Mouse (Mus musculus) myocyte (in vitro differentiated cells): Measurements from ENCODE around the gene Synm. TPM values are rescaled to one million over a fixed set of nuclear protein-coding genes. Genes with fewer than 3 reads are reported as not detected.

Experiments
- H3K27me3 ChIP-seq: one replicate; pipeline ENCODE4 v1.6.1; 2011; ENCODE audit not compliant: control insufficient read depth, insufficient read depth, insufficient read length
- H3K36me3 ChIP-seq: one replicate; pipeline ENCODE4 v1.6.1; 2011; ENCODE audit not compliant: control insufficient read depth, insufficient read depth
- H3K4me2 ChIP-seq: one replicate; pipeline ENCODE4 v1.6.1; 2011; ENCODE audit warnings: low read depth, control low read depth
- H3K4me3 ChIP-seq: one replicate; pipeline ENCODE4 v1.5.1; 2011; ENCODE audit warnings: mild to moderate bottlenecking, control low read depth, moderate library complexity
- H3K79me2 ChIP-seq: one replicate; pipeline ENCODE4 v1.6.1; 2011; ENCODE audit not compliant: control insufficient read depth, insufficient read depth
- H3ac ChIP-seq: one replicate; pipeline ENCODE4 v1.6.1; 2011; ENCODE audit not compliant: control insufficient read depth, insufficient read length
- CEBPB ChIP-seq: IDR thresholded peaks from 2 replicates; pipeline ENCODE4 v1.6.1; 2011; ENCODE audit warnings: mild to moderate bottlenecking, moderate library complexity; ENCODE audit not compliant: poor library complexity, insufficient read depth, severe bottlenecking
- E2F4 ChIP-seq: IDR thresholded peaks from one replicate; pipeline ENCODE4 v1.6.1; 2011; ENCODE audit warnings: mild to moderate bottlenecking, control low read depth, moderate library complexity; ENCODE audit not compliant: insufficient read depth
- MAX ChIP-seq: IDR thresholded peaks from one replicate; pipeline ENCODE4 v1.6.1; 2011; ENCODE audit warnings: low read depth, mild to moderate bottlenecking, control low read depth
- MYOD1 ChIP-seq, 3 experiments: IDR thresholded peaks; one replicate each; pipeline ENCODE4 v1.6.1; 2011; ENCODE audit warnings: control low read depth in 2 of 3, low read depth in 2 of 3, mild to moderate bottlenecking in 2 of 3, moderate library complexity in 1 of 3; ENCODE audit not compliant: insufficient read length in 2 of 3, control insufficient read depth in 1 of 3
- MYOG ChIP-seq, 3 experiments: IDR thresholded peaks; one replicate each; pipeline ENCODE4 v1.6.1; 2011; ENCODE audit warnings: control low read depth in 2 of 3, low read depth in 2 of 3, mild to moderate bottlenecking in 2 of 3; ENCODE audit not compliant: insufficient read length in 2 of 3, control insufficient read depth in 1 of 3, insufficient read depth in 1 of 3
- POLR2A ChIP-seq: IDR thresholded peaks from one replicate; pipeline ENCODE4 v1.6.1; 2011; ENCODE audit warnings: low read depth, mild to moderate bottlenecking, control low read depth, moderate library complexity; ENCODE audit not compliant: insufficient read length
- POLR2AphosphoS2 ChIP-seq: IDR thresholded peaks from one replicate; pipeline ENCODE4 v1.6.1; 2011; ENCODE audit warnings: low read depth, control low read depth; ENCODE audit not compliant: insufficient read length
- REST ChIP-seq: IDR thresholded peaks from one replicate; pipeline ENCODE4 v1.6.1; 2011; ENCODE audit warnings: mild to moderate bottlenecking, control low read depth, moderate library complexity; ENCODE audit not compliant: insufficient read depth, insufficient read length
- SRF ChIP-seq: IDR thresholded peaks from one replicate; pipeline ENCODE4 v1.6.1; 2011; ENCODE audit warnings: low read depth; ENCODE audit not compliant: control insufficient read depth, insufficient read length
- TCF12 ChIP-seq: IDR thresholded peaks from one replicate; pipeline ENCODE4 v1.6.1; 2011; ENCODE audit warnings: mild to moderate bottlenecking, control low read depth; ENCODE audit not compliant: poor library complexity, insufficient read depth, severe bottlenecking
- TCF3 ChIP-seq: IDR thresholded peaks from one replicate; pipeline ENCODE4 v1.6.1; 2011; ENCODE audit warnings: low read depth, control low read depth; ENCODE audit not compliant: insufficient read length
- USF1 ChIP-seq: IDR thresholded peaks from one replicate; pipeline ENCODE4 v1.6.1; 2011; ENCODE audit warnings: low read depth, mild to moderate bottlenecking, control low read depth, moderate library complexity
- polyA plus RNA-seq: library from polyadenylated mRNA; unstranded; fragments of >200 nt; fragmentation: generic; extraction: Trizol; gene quantifications from one replicate; pipeline ENCODE4 v1.2.1, GENCODE M21; 2012; ENCODE audit warnings: missing spikeins

Gene Synm
- polyA plus RNA-seq, 1 experiment: 0.46 TPM

DNA sequence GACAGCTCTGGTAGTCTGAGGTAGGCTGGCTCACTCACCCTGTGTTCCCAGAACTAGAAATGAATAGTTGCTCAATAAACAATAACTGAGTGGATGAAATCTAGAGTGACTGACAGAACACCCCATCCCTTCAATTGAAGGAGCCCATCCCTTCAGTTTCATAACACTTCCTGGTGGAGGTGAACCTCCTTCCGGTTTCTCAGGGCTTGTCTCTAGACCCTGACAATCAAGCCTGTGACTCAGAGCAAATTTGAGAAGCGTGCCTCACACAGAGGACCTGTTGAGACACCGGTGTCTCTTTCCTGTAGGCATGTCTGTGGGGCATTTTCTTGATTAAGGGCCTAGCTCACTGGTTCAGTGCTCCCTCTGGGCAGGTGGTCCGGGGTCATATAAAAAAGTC is 38.9 kb upstream of the Synm start:
- H3ac ChIP-seq: no peak overlapping the region
- TF ChIP-seq MYOG (IDR thresholded peaks at IDR 0.05; ENCODE audit: control insufficient read depth in 1 of 3, insufficient read depth in 1 of 3, insufficient read length in 2 of 3, low read depth in 2 of 3) (no peak), TCF12 (no peak), POLR2AphosphoS2 (no peak), MYOD1 (IDR thresholded peaks at IDR 0.05; ENCODE audit: control insufficient read depth in 1 of 3, insufficient read length in 2 of 3, low read depth in 2 of 3) (no peak), E2F4 (no peak), TCF3 (no peak), MAX (no peak), SRF (no peak)
- H3K4me2 ChIP-seq: no peak overlapping the region
- peaks cover 13% of the 10 kb centered on the region for H3K27me3 ChIP-seq
- H3K4me3 ChIP-seq: no peak overlapping the region
- H3K36me3 ChIP-seq: no peaks in the 10 kb centered on the region
- no peaks in the 10 kb centered on the region for H3K79me2 ChIP-seq

DNA sequence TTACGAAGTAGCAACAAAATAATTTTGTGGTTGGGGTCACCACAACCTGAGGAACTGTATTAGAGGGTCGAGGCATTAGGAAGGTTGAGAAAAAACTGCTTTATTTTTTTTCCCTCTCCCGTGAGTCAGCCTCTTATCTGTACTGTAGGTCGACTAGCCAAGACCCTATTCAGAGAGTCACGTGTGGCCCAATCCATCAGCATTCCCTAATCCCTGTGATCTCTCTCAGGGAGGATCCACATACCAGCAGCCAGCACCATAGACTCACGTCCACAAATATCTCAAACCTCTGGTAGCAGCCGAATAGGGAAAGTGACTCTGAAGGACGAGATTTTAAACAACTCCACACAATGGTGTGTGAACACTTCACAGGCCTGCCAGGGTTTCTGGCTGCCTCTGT is 37.5 kb upstream of the Synm start:
- H3K4me3 ChIP-seq: no peak overlapping the region
- TF ChIP-seq REST: no peak
- TF ChIP-seq MYOD1 (IDR thresholded peaks at IDR 0.05; ENCODE audit: control insufficient read depth in 1 of 3, insufficient read length in 2 of 3, low read depth in 2 of 3): no peak
- TF ChIP-seq MYOG (IDR thresholded peaks at IDR 0.05; ENCODE audit: control insufficient read depth in 1 of 3, insufficient read depth in 1 of 3, insufficient read length in 2 of 3, low read depth in 2 of 3): no peak
- no peak for TF ChIP-seq SRF
- TF ChIP-seq MAX: no peak
- TF ChIP-seq TCF12: no peak
- TF ChIP-seq TCF3: no peak
- TF ChIP-seq POLR2AphosphoS2: no peak
- H3K79me2 ChIP-seq: no peaks in the 10 kb centered on the region
- H3K27me3 ChIP-seq: peaks cover 13% of the 10 kb centered on the region
- no peak overlapping the region for H3K4me2 ChIP-seq
- H3K36me3 ChIP-seq: no peaks in the 10 kb centered on the region
- no peak overlapping the region for H3ac ChIP-seq

DNA sequence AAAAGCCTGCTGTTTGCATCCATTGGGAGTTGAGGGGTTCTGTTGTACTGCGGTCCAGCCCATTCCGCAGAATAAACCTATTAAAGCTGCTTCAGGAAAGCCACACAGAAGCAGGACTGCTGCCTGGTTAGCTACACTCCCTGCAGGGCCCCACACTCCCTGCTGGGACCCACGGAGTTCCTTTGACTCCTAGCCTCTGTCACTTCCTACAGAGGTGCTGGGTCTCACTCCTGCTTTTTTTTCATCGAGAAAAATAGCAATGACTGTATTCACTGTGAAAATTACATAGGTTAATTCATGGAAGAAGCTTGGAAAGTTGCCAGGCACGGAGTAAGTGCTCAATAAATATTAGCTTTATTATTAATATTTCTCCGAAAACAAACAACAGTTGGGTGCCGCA is 33.9 kb upstream of the Synm start:
- no peaks in the 10 kb centered on the region for H3K79me2 ChIP-seq
- no peak overlapping the region for H3ac ChIP-seq
- H3K4me2 ChIP-seq: no peak overlapping the region
- TF ChIP-seq MAX: no peak
- no peak for TF ChIP-seq SRF
- TF ChIP-seq REST: no peak
- TF ChIP-seq TCF3: no peak
- no peak for TF ChIP-seq POLR2AphosphoS2
- no peak for TF ChIP-seq CEBPB
- TF ChIP-seq POLR2A: no peak
- TF ChIP-seq MYOD1 (IDR thresholded peaks at IDR 0.05; ENCODE audit: control insufficient read depth in 1 of 3, insufficient read length in 2 of 3, low read depth in 2 of 3): no peak
- TF ChIP-seq E2F4: no peak
- no peak for TF ChIP-seq USF1
- TF ChIP-seq TCF12: no peak
- no peak for TF ChIP-seq MYOG (IDR thresholded peaks at IDR 0.05; ENCODE audit: control insufficient read depth in 1 of 3, insufficient read depth in 1 of 3, insufficient read length in 2 of 3, low read depth in 2 of 3)
- peaks cover 26% of the 10 kb centered on the region for H3K27me3 ChIP-seq
- no peaks in the 10 kb centered on the region for H3K36me3 ChIP-seq
- H3K4me3 ChIP-seq: no peak overlapping the region

DNA sequence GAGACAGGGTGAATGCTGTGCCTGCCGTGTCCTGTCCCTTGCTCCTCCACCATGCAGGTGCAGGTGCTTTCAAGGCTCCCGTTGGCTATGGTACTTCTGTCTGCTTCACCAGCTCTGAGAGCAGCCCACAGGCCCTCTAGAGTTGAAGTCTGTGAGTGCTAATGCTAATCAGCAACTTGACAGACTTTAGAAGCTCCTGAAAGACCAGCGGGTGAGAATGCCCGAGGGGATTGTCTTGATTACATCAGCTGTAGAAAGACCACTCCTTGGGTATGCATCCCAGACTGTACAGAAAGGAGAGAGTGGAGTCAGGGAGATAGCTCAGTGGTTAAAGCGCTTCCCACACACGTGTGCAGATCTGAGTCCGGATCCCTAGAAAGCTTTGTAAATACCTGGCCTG is 31.7 kb upstream of the Synm start:
- H3K4me3 ChIP-seq: no peak overlapping the region
- TF ChIP-seq MYOD1 (IDR thresholded peaks at IDR 0.05; ENCODE audit: control insufficient read depth in 1 of 3, insufficient read length in 2 of 3, low read depth in 2 of 3): no peak
- TF ChIP-seq USF1: no peak
- no peak for TF ChIP-seq TCF3
- TF ChIP-seq E2F4: no peak
- no peak for TF ChIP-seq MAX
- no peak for TF ChIP-seq CEBPB
- no peak for TF ChIP-seq MYOG (IDR thresholded peaks at IDR 0.05; ENCODE audit: control insufficient read depth in 1 of 3, insufficient read depth in 1 of 3, insufficient read length in 2 of 3, low read depth in 2 of 3)
- no peak for TF ChIP-seq REST
- TF ChIP-seq POLR2A: no peak
- no peak for TF ChIP-seq POLR2AphosphoS2
- no peak for TF ChIP-seq TCF12
- no peak for TF ChIP-seq SRF

DNA sequence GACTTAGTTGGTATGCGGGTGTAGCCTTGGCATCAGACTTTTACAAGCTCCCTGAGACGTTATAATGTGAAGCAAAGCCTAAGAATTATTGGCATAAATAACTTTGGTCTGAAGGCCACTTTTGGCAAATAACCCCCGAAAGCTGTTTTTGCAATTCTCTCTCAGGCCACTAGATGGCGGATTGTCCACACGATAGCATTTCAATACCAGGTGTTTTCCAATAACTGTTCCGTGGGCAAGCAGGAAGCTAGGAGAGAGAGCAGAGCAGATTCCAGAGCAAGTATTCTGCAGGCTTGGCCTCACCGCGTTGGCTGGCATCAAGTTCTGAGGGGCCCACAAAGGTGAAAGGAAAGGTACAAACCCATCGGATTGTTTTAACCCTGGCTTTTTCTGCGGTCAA is 29.2 kb upstream of the Synm start:
- Histone ChIP-seq H3K27me3 (peaks cover 35% of the 10 kb centered on the region), H3K4me3 (no peak overlapping the region), H3K36me3 (no peaks in the 10 kb centered on the region), H3ac (no peak overlapping the region), H3K79me2 (no peaks in the 10 kb centered on the region), H3K4me2 (peak overlapping the region; percentile 39)
- TF ChIP-seq TCF12: no peak
- no peak for TF ChIP-seq MAX
- TF ChIP-seq TCF3: no peak
- no peak for TF ChIP-seq USF1
- no peak for TF ChIP-seq REST
- no peak for TF ChIP-seq SRF
- no peak for TF ChIP-seq POLR2AphosphoS2
- TF ChIP-seq E2F4: no peak
- no peak for TF ChIP-seq MYOD1 (IDR thresholded peaks at IDR 0.05; ENCODE audit: control insufficient read depth in 1 of 3, insufficient read length in 2 of 3, low read depth in 2 of 3)
- no peak for TF ChIP-seq CEBPB
- no peak for TF ChIP-seq POLR2A
- no peak for TF ChIP-seq MYOG (IDR thresholded peaks at IDR 0.05; ENCODE audit: control insufficient read depth in 1 of 3, insufficient read depth in 1 of 3, insufficient read length in 2 of 3, low read depth in 2 of 3)

More for the DNA sequence above, 31.7 kb upstream of the Synm start:
- peaks cover 26% of the 10 kb centered on the region for H3K27me3 ChIP-seq
- H3K36me3 ChIP-seq: no peaks in the 10 kb centered on the region
- no peak overlapping the region for H3ac ChIP-seq
- H3K4me2 ChIP-seq: no peak overlapping the region
- H3K79me2 ChIP-seq: no peaks in the 10 kb centered on the region
